Mouse (Mus musculus): ENCODE data around the gene Slc25a47. TPM values are rescaled to one million over a fixed set of nuclear protein-coding genes. Genes with fewer than 3 reads are reported as not detected.

The Slc25a47 gene
- polyA plus RNA-seq, 1 experiment = 9.2 TPM

- TF ChIP-seq POLR2A (IDR thresholded peaks at IDR 0.05; ENCODE audit: extremely low read depth, insufficient read depth, low read length) (no peak), CTCF (IDR thresholded peaks at IDR 0.05; ENCODE audit: extremely low read depth, insufficient read depth, low read length) (no peak)
These were observed 31.5 kb upstream of the Slc25a47 start for GRCm38 (mm10) chr12:108804388-108804787.

GRCm38 (mm10) chr12:108808465-108808864 is 27.4 kb upstream of the Slc25a47 start:
- Histone ChIP-seq H3K27ac (ENCODE audit: insufficient read depth, low read length) (no peak overlapping the region), H3K4me1 (ENCODE audit: control insufficient read depth, insufficient read depth, low read length) (peaks cover 9% of the 10 kb centered on the region), H3K4me3 (ENCODE audit: insufficient read depth, low read length) (no peak overlapping the region)
- TF ChIP-seq POLR2A (IDR thresholded peaks at IDR 0.05; ENCODE audit: extremely low read depth, insufficient read depth, low read length) = no peak

More at GRCm38 (mm10) chr12:108804388-108804787, 31.5 kb upstream of the Slc25a47 start:
- no peak overlapping the region for H3K27ac ChIP-seq (ENCODE audit: insufficient read depth, low read length)
- no peak overlapping the region for H3K4me3 ChIP-seq (ENCODE audit: insufficient read depth, low read length)
- peaks cover 16% of the 10 kb centered on the region for H3K4me1 ChIP-seq (ENCODE audit: control insufficient read depth, insufficient read depth, low read length)

- TF ChIP-seq POLR2A (IDR thresholded peaks at IDR 0.05; ENCODE audit: extremely low read depth, insufficient read depth, low read length) = no peak
- no peak for TF ChIP-seq CTCF (IDR thresholded peaks at IDR 0.05; ENCODE audit: extremely low read depth, insufficient read depth, low read length)
- Histone ChIP-seq H3K4me3 (ENCODE audit: insufficient read depth, low read length) (no peak overlapping the region), H3K4me1 (ENCODE audit: control insufficient read depth, insufficient read depth, low read length) (peaks cover 15% of the 10 kb centered on the region), H3K27ac (ENCODE audit: insufficient read depth, low read length) (no peak overlapping the region)
These were observed 26.1 kb upstream of the Slc25a47 start for GRCm38 (mm10) chr12:108809771-108810170.

GRCm38 (mm10) chr12:108810309-108810708 is 25.5 kb upstream of the Slc25a47 start:
- peaks cover 15% of the 10 kb centered on the region for H3K4me1 ChIP-seq (ENCODE audit: control insufficient read depth, insufficient read depth, low read length)
- H3K27ac ChIP-seq (ENCODE audit: insufficient read depth, low read length) = no peak overlapping the region
- H3K4me3 ChIP-seq (ENCODE audit: insufficient read depth, low read length) = no peak overlapping the region
- TF ChIP-seq POLR2A (IDR thresholded peaks at IDR 0.05; ENCODE audit: extremely low read depth, insufficient read depth, low read length) (no peak), CTCF (IDR thresholded peaks at IDR 0.05; ENCODE audit: extremely low read depth, insufficient read depth, low read length) (no peak)

GRCm38 (mm10) chr12:108811133-108811532 is 24.7 kb upstream of the Slc25a47 start:
- Histone ChIP-seq H3K4me1 (ENCODE audit: control insufficient read depth, insufficient read depth, low read length) (peaks cover 15% of the 10 kb centered on the region), H3K27ac (ENCODE audit: insufficient read depth, low read length) (no peak overlapping the region), H3K4me3 (ENCODE audit: insufficient read depth, low read length) (no peak overlapping the region)
- TF ChIP-seq POLR2A (IDR thresholded peaks at IDR 0.05; ENCODE audit: extremely low read depth, insufficient read depth, low read length) = no peak
- TF ChIP-seq CTCF (IDR thresholded peaks at IDR 0.05; ENCODE audit: extremely low read depth, insufficient read depth, low read length) = peak; percentile 51; the same call in 1 of the 2 replicates

GRCm38 (mm10) chr12:108812463-108812862 is 23.4 kb upstream of the Slc25a47 start:
- TF ChIP-seq CTCF (IDR thresholded peaks at IDR 0.05; ENCODE audit: extremely low read depth, insufficient read depth, low read length) = no peak
- Histone ChIP-seq H3K27ac (ENCODE audit: insufficient read depth, low read length) (no peak overlapping the region), H3K4me1 (ENCODE audit: control insufficient read depth, insufficient read depth, low read length) (peaks cover 12% of the 10 kb centered on the region), H3K4me3 (ENCODE audit: insufficient read depth, low read length) (no peak overlapping the region)

- TF ChIP-seq CTCF (IDR thresholded peaks at IDR 0.05; ENCODE audit: extremely low read depth, insufficient read depth, low read length) (no peak), POLR2A (IDR thresholded peaks at IDR 0.05; ENCODE audit: extremely low read depth, insufficient read depth, low read length) (no peak)
- H3K4me3 ChIP-seq (ENCODE audit: insufficient read depth, low read length) = no peak overlapping the region
- peaks cover 8% of the 10 kb centered on the region for H3K4me1 ChIP-seq (ENCODE audit: control insufficient read depth, insufficient read depth, low read length)
- H3K27ac ChIP-seq (ENCODE audit: insufficient read depth, low read length) = no peak overlapping the region
These were observed 21.4 kb upstream of the Slc25a47 start for GRCm38 (mm10) chr12:108814470-108814869.

GRCm38 (mm10) chr12:108816569-108816968 is 19.3 kb upstream of the Slc25a47 start:
- H3K4me3 ChIP-seq (ENCODE audit: insufficient read depth, low read length) = no peak overlapping the region
- no peak overlapping the region for H3K27ac ChIP-seq (ENCODE audit: insufficient read depth, low read length)
- peaks cover 8% of the 10 kb centered on the region for H3K4me1 ChIP-seq (ENCODE audit: control insufficient read depth, insufficient read depth, low read length)
- no peak for TF ChIP-seq POLR2A (IDR thresholded peaks at IDR 0.05; ENCODE audit: extremely low read depth, insufficient read depth, low read length)
- TF ChIP-seq CTCF (IDR thresholded peaks at IDR 0.05; ENCODE audit: extremely low read depth, insufficient read depth, low read length) = no peak

- H3K4me1 ChIP-seq (ENCODE audit: control insufficient read depth, insufficient read depth, low read length) = no peaks in the 10 kb centered on the region
- H3K4me3 ChIP-seq (ENCODE audit: insufficient read depth, low read length) = no peak overlapping the region
- H3K27ac ChIP-seq (ENCODE audit: insufficient read depth, low read length) = no peak overlapping the region
- TF ChIP-seq CTCF (IDR thresholded peaks at IDR 0.05; ENCODE audit: extremely low read depth, insufficient read depth, low read length) = no peak
- TF ChIP-seq POLR2A (IDR thresholded peaks at IDR 0.05; ENCODE audit: extremely low read depth, insufficient read depth, low read length) = no peak
These were observed 15.4 kb upstream of the Slc25a47 start for GRCm38 (mm10) chr12:108820461-108820860.

GRCm38 (mm10) chr12:108823036-108823435 is 12.8 kb upstream of the Slc25a47 start:
- H3K27ac ChIP-seq (ENCODE audit: insufficient read depth, low read length) = no peak overlapping the region
- H3K4me3 ChIP-seq (ENCODE audit: insufficient read depth, low read length) = no peak overlapping the region
- no peaks in the 10 kb centered on the region for H3K4me1 ChIP-seq (ENCODE audit: control insufficient read depth, insufficient read depth, low read length)
- TF ChIP-seq CTCF (IDR thresholded peaks at IDR 0.05; ENCODE audit: extremely low read depth, insufficient read depth, low read length) (no peak), POLR2A (IDR thresholded peaks at IDR 0.05; ENCODE audit: extremely low read depth, insufficient read depth, low read length) (no peak)
